Mouse (Mus musculus): ENCODE measurements at regions not wholly inside any gene's neighbourhood (a gene's known extent, or its start where the extent isn't known, plus 50 kb on each side); places are given as distances from the start of the nearest gene placed in this dataset.

DNA sequence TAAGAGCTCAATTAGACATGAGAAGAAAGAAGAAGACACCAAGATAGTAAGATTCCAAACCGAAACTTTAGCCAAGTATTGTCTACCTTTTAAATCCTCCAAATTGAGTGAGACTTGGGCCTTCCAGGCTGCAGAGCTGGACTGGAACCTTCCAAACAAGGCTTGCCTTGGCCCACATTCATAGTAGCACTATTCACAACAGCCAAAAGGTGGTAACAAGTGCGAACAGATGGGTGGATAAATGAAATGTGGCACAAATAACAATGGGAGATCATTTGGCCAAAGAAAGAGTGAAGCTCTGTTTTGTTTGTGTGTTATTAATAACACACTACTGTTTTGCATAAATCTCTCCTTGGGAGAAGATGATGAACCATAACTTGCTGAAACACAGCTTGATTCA is 281.6 kb upstream of the Nfe2l3 start:
- TF ChIP-seq CTCF (IDR thresholded peaks at IDR 0.05; ENCODE audit: control insufficient read depth, insufficient read depth, insufficient replicate concordance, low read depth, low read length) = no peak
- TF ChIP-seq POLR2A (IDR thresholded peaks at IDR 0.05; ENCODE audit: control insufficient read depth, low read depth, low read length) = no peak
